Mouse (Mus musculus) CH12.LX (cell line): ENCODE data around the gene Gm21312. TPM values are rescaled to one million over a fixed set of nuclear protein-coding genes. Genes with fewer than 3 reads are reported as not detected.

Source experiments
- DNase-seq: peaks from one replicate; pipeline ENCODE4 v3.0.0-alpha.2; 2013; ENCODE audit errors: extremely low read depth
- H3K27ac ChIP-seq: 2 replicates; pipeline ENCODE4 v1.5.1; 2012; ENCODE audit warnings: low read depth, mild to moderate bottlenecking, control low read depth, moderate library complexity; ENCODE audit not compliant: insufficient read depth
- H3K27me3 ChIP-seq: replicated peaks from 2 replicates; pipeline ENCODE3; 2012; ENCODE audit warnings: inconsistent platforms
- H3K36me3 ChIP-seq, 2 experiments: replicated peaks in 1 of 2; 2 replicates each; pipeline versions ENCODE3 to v1.6.1; 2012; ENCODE audit warnings: inconsistent platforms in 1 of 2, low read length in 1 of 2, mild to moderate bottlenecking in 1 of 2, mixed read lengths in 1 of 2, moderate library complexity in 1 of 2; ENCODE audit not compliant: control insufficient read depth in 1 of 2, insufficient read depth in 1 of 2
- H3K4me1 ChIP-seq, 2 experiments: 2 replicates each; pipeline ENCODE4 v1.6.1; 2012; ENCODE audit warnings: inconsistent platforms in 1 of 2, moderate library complexity in 1 of 2; ENCODE audit not compliant: insufficient read depth in 2 of 2, control insufficient read depth in 1 of 2
- H3K4me2 ChIP-seq: 2 replicates; pipeline ENCODE4 v1.6.1; 2012; ENCODE audit warnings: low read depth, mild to moderate bottlenecking, control low read depth; ENCODE audit not compliant: poor library complexity, insufficient read depth, severe bottlenecking
- H3K4me3 ChIP-seq, 3 experiments: fragments of 150-350 bp in 1 of 3; sonication (generic) in 1 of 3; replicated peaks in 1 of 3; 2 replicates each; pipeline versions ENCODE3 to v1.5.1; 2011 to 2012; ENCODE audit warnings: low read depth in 2 of 3, low read length in 2 of 3, mild to moderate bottlenecking in 2 of 3, moderate library complexity in 2 of 3, control low read depth in 1 of 3, improper control_type of control experiment in 1 of 3, inconsistent platforms in 1 of 3, mixed read lengths in 1 of 3; ENCODE audit not compliant: poor library complexity in 1 of 3
- H3K79me2 ChIP-seq: replicated peaks from 2 replicates; pipeline ENCODE4 v1.6.1; 2012; ENCODE audit warnings: mild to moderate bottlenecking, moderate library complexity; ENCODE audit not compliant: control insufficient read depth, poor library complexity, insufficient read depth, severe bottlenecking; ENCODE audit errors: extremely low read depth
- H3K9ac ChIP-seq: 2 replicates; pipeline ENCODE4 v1.6.1; 2012; ENCODE audit warnings: low read depth, mild to moderate bottlenecking, control low read depth, moderate library complexity; ENCODE audit not compliant: insufficient read depth
- H3K9me3 ChIP-seq: replicated peaks from 2 replicates; pipeline ENCODE3; 2012; ENCODE audit warnings: low read length, inconsistent platforms, mixed read lengths
- E2F4 ChIP-seq: IDR thresholded peaks from 2 replicates; pipeline ENCODE4 v1.6.1; 2011; ENCODE audit warnings: low read depth, low read length, improper control_type of control experiment; ENCODE audit not compliant: insufficient replicate concordance
- EP300 ChIP-seq: IDR thresholded peaks from 2 replicates; pipeline ENCODE4 v1.6.1; 2011; ENCODE audit warnings: low read length, improper control_type of control experiment
- ETS1 ChIP-seq: conservative IDR thresholded peaks from 2 replicates; pipeline ENCODE4 v1.6.1; 2012; ENCODE audit warnings: low read depth, mild to moderate bottlenecking, inconsistent platforms, low read length, improper control_type of control experiment, moderate library complexity
- GABPA ChIP-seq: IDR thresholded peaks from 2 replicates; pipeline ENCODE4 v1.6.1; 2012; ENCODE audit warnings: low read depth, low read length, improper control_type of control experiment, inconsistent platforms; ENCODE audit not compliant: insufficient replicate concordance
- HCFC1 ChIP-seq: IDR thresholded peaks from 2 replicates; pipeline ENCODE4 v1.6.1; 2012; ENCODE audit warnings: low read depth, mild to moderate bottlenecking, inconsistent platforms, low read length, improper control_type of control experiment
- IRF4 ChIP-seq: IDR thresholded peaks from 2 replicates; pipeline ENCODE4 v1.6.1; 2014; ENCODE audit warnings: low read depth, mild to moderate bottlenecking, inconsistent platforms, low read length, improper control_type of control experiment
- JUN ChIP-seq: IDR thresholded peaks from 2 replicates; pipeline ENCODE4 v1.6.1; 2011; ENCODE audit warnings: low read depth, mild to moderate bottlenecking, low read length, improper control_type of control experiment, moderate library complexity; ENCODE audit not compliant: insufficient read depth
- JUND ChIP-seq: conservative IDR thresholded peaks from 2 replicates; pipeline ENCODE4 v1.6.1; 2011; ENCODE audit warnings: low read depth, low read length, improper control_type of control experiment
- KAT2A ChIP-seq: IDR thresholded peaks from 2 replicates; pipeline ENCODE4 v1.6.1; 2012; ENCODE audit warnings: low read length, improper control_type of control experiment, inconsistent platforms; ENCODE audit not compliant: insufficient replicate concordance
- MAZ ChIP-seq: IDR thresholded peaks from 2 replicates; pipeline ENCODE4 v1.6.1; 2012; ENCODE audit warnings: low read depth, mild to moderate bottlenecking, inconsistent platforms, low read length, improper control_type of control experiment, moderate library complexity
- PAX5 ChIP-seq: IDR thresholded peaks from 2 replicates; pipeline ENCODE4 v1.6.1; 2012; ENCODE audit warnings: low read length, inconsistent platforms, mixed read lengths
- POLR2A ChIP-seq: IDR thresholded peaks from 2 replicates; pipeline ENCODE4 v1.6.1; 2011; ENCODE audit warnings: low read depth, mild to moderate bottlenecking, improper control_type of control experiment, low read length
- POLR2AphosphoS2 ChIP-seq: IDR thresholded peaks from 2 replicates; pipeline ENCODE4 v1.6.1; 2011; ENCODE audit warnings: low read depth, low read length, improper control_type of control experiment
- RCOR1 ChIP-seq: conservative IDR thresholded peaks from 2 replicates; pipeline ENCODE4 v1.6.1; 2012; ENCODE audit warnings: low read depth, mild to moderate bottlenecking, inconsistent platforms, low read length, improper control_type of control experiment
- UBTF ChIP-seq: IDR thresholded peaks from 2 replicates; pipeline ENCODE4 v1.6.1; 2012; ENCODE audit warnings: low read depth, mild to moderate bottlenecking, inconsistent platforms, low read length, improper control_type of control experiment, moderate library complexity
- USF1 ChIP-seq: IDR thresholded peaks from 2 replicates; pipeline ENCODE4 v1.6.1; 2014; ENCODE audit warnings: low read depth, mild to moderate bottlenecking, inconsistent platforms, low read length, improper control_type of control experiment
- ZMIZ1 ChIP-seq: IDR thresholded peaks from 2 replicates; pipeline ENCODE4 v1.6.1; 2012; ENCODE audit warnings: low read depth, mild to moderate bottlenecking, inconsistent platforms, low read length, improper control_type of control experiment
- dilution Hi-C: fragments of 300-500 bp; cut with MboI; formaldehyde crosslinking; loops from 2 replicates; pipeline ENCODE4 v1.14.3; 2020; ENCODE audit warnings: low sequenced_read_pairs; ENCODE audit not compliant: extremely low pct_unique_long_range_greater_than_20kb, extremely low pct_ligation_motif_present
- in situ Hi-C: fragments of 300-500 bp; cut with MboI; formaldehyde crosslinking; loops from 3 replicates; pipeline ENCODE4 v1.14.3; 2019; ENCODE audit warnings: low sequenced_read_pairs, low pct_ligation_motif_present, low pct_unique_long_range_greater_than_20kb, mixed read lengths
- polyA plus RNA-seq: library from polyadenylated mRNA; unstranded; fragments of >175 nt; gene quantifications from 2 replicates; pipeline ENCODE4 v1.2.1, GENCODE M21; 2012; ENCODE audit warnings: low read depth; ENCODE audit not compliant: insufficient read length
- total RNA-seq, 2 experiments: library from RNA; depleted of rRNA; stranded (reverse); fragments of 300-350 nt in 1 of 2; fragments of >200 nt in 1 of 2; gene quantifications; 2 replicates each; pipeline ENCODE4 v1.2.3; 2012 to 2014

Gm21312 gene
- total and polyA plus RNA-seq, 3 experiments, result not detected

- in situ Hi-C loops, result no loop called here
- Histone ChIP-seq H3K4me1 (no peaks in the 10 kb centered on the region), H3K9me3 (peaks cover 30% of the 10 kb centered on the region), H3K4me2 (no peak overlapping the region), H3K27ac (no peak overlapping the region), H3K9ac (no peak overlapping the region), H3K79me2 (no peaks in the 10 kb centered on the region), H3K4me3 (no peak overlapping the region), H3K27me3 (no peaks in the 10 kb centered on the region), H3K36me3 (no peaks in the 10 kb centered on the region)
- dilution Hi-C loops, result no loop called here
- TF ChIP-seq MAZ (no peak), PAX5 (no peak), POLR2AphosphoS2 (no peak), ETS1 (no peak), GABPA (no peak), JUND (no peak), POLR2A (no peak), USF1 (no peak), JUN (no peak), ZMIZ1 (no peak), RCOR1 (no peak), HCFC1 (no peak), IRF4 (no peak)
- DNase-seq, result no peak
These were observed 37.7 kb downstream of the Gm21312 start for GRCm38 (mm10) chr10:104214527-104214926.

DNA sequence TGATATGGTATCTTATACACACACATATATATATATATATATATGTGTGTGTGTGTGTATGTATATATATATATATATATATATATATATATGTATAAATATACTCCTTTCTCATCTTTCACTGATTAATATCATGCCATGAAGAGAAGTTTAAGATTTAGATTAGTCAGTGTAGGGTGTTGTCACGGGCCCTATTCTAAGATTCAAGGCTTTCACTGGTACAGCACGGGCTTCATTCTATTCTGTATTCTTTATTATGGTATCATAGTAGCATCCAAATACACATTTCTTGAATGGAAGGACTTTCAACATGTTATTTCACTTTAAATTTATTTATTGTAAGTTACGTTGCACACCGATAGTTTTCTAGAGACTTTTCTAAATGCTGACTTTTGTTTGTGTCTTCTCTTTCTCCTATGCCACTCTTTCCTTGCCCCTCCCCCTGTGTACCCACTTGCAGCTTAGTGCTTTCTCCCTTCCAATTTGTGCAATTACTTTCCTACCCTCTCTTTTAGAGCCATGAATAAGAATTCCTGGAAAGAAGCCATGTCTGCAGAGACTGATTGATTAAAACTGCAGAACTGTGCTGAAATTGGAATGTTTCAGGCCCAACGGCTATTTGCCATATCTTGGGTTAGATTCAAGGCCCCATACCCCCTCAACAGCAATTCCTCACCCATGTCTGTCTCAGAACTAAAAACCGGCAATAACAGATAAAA is 43.6 kb downstream of the Gm21312 start:
- Histone ChIP-seq H3K9me3 (peaks cover 3% of the 10 kb centered on the region), H3K27ac (no peak overlapping the region), H3K4me1 (no peaks in the 10 kb centered on the region), H3K79me2 (no peaks in the 10 kb centered on the region), H3K27me3 (no peaks in the 10 kb centered on the region), H3K36me3 (no peaks in the 10 kb centered on the region)
- dilution Hi-C loops, result no loop called here
- DNase-seq, result no peak
- TF ChIP-seq JUND, result no peak
- no peak for TF ChIP-seq RCOR1
- no peak for TF ChIP-seq E2F4
- no peak for TF ChIP-seq UBTF
- TF ChIP-seq KAT2A, result no peak
- no peak for TF ChIP-seq EP300
- TF ChIP-seq, all 38 proteins: peak for 0
- Histone ChIP-seq H3K4me3 (no peak overlapping the region), H3K9ac (no peak overlapping the region), H3K4me2 (no peak overlapping the region)
- in situ Hi-C loops, result no loop called here

Other genes with a start within 250 kb of the Gm21312 start
- gene Gm21293, start 34.0 kb upstream of the Gm21312 start, total RNA-seq (2012; rRNA removed), result not detected in 2 replicates
- not detected in 2 replicates for gene Gm21293, start 34.0 kb upstream of the Gm21312 start, total RNA-seq (2014; rRNA removed)
- gene Gm21293, start 34.0 kb upstream of the Gm21312 start, polyA plus RNA-seq, result not detected in 2 replicates
- not detected in 2 replicates for gene Gm6763, start 25.5 kb upstream of the Gm21312 start, total RNA-seq (2012; rRNA removed)
- not detected in 2 replicates for gene Gm6763, start 25.5 kb upstream of the Gm21312 start, total RNA-seq (2014; rRNA removed)
- not detected in 2 replicates for gene Gm6763, start 25.5 kb upstream of the Gm21312 start, polyA plus RNA-seq
- not detected in 2 replicates for gene Gm8764, start 17.0 kb upstream of the Gm21312 start, total RNA-seq (2012; rRNA removed)
- gene Gm8764, start 17.0 kb upstream of the Gm21312 start, total RNA-seq (2014; rRNA removed), result not detected in 2 replicates
- not detected in 2 replicates for gene Gm8764, start 17.0 kb upstream of the Gm21312 start, polyA plus RNA-seq
- gene Gm21304, start 8.5 kb upstream of the Gm21312 start, total RNA-seq (2012; rRNA removed), result not detected in 2 replicates
- gene Gm21304, start 8.5 kb upstream of the Gm21312 start, total RNA-seq (2014; rRNA removed), result not detected in 2 replicates
- gene Gm21304, start 8.5 kb upstream of the Gm21312 start, polyA plus RNA-seq, result not detected in 2 replicates
- gene Gm20765, start 8.5 kb downstream of the Gm21312 start, total RNA-seq (2012; rRNA removed), result not detected in 2 replicates
- gene Gm20765, start 8.5 kb downstream of the Gm21312 start, total RNA-seq (2014; rRNA removed), result not detected in 2 replicates
- gene Gm20765, start 8.5 kb downstream of the Gm21312 start, polyA plus RNA-seq, result not detected in 2 replicates
- gene Gm4340, start 17.0 kb downstream of the Gm21312 start, total RNA-seq (2012; rRNA removed), result not detected in 2 replicates
- not detected in 2 replicates for gene Gm4340, start 17.0 kb downstream of the Gm21312 start, total RNA-seq (2014; rRNA removed)
- gene Gm4340, start 17.0 kb downstream of the Gm21312 start, polyA plus RNA-seq, result not detected in 2 replicates